Mouse (Mus musculus): ENCODE data around the gene Adk. TPM values are rescaled to one million over a fixed set of nuclear protein-coding genes. Genes with fewer than 3 reads are reported as not detected.

Gene Adk
- total RNA-seq, 2 experiments from 2014 or later: 142 to 149 TPM

- no peak for DNase-seq
Measured at GRCm38 (mm10) chr14:21275786-21276185, 223.4 kb downstream of the Adk start.

GRCm38 (mm10) chr14:21278290-21278689 lies 225.9 kb downstream of the Adk start:
- DNase-seq: no peak

GRCm38 (mm10) chr14:21278907-21279535 lies 226.6 kb downstream of the Adk start:
- DNase-seq: no peak

GRCm38 (mm10) chr14:21280451-21280850 lies 228.1 kb downstream of the Adk start:
- no peak for DNase-seq

- no peak for DNase-seq
Measured at GRCm38 (mm10) chr14:21281506-21281905, 229.1 kb downstream of the Adk start.

GRCm38 (mm10) chr14:21284116-21284515 lies 231.7 kb downstream of the Adk start:
- DNase-seq: no peak

GRCm38 (mm10) chr14:21284847-21285246 lies 232.5 kb downstream of the Adk start:
- no peak for DNase-seq

- peak; percentile 12 for DNase-seq
Measured at GRCm38 (mm10) chr14:21286274-21286673, 233.9 kb downstream of the Adk start.

- DNase-seq: no peak
Measured at GRCm38 (mm10) chr14:21287726-21288442, 235.5 kb downstream of the Adk start.

- DNase-seq: no peak
Measured at GRCm38 (mm10) chr14:21299743-21300142, 247.4 kb downstream of the Adk start.

- peak; percentile 15 for DNase-seq
Measured at GRCm38 (mm10) chr14:21304815-21305214, 252.4 kb downstream of the Adk start.

- DNase-seq: no peak
Measured at GRCm38 (mm10) chr14:21308349-21308936, 256.1 kb downstream of the Adk start.

GRCm38 (mm10) chr14:21310530-21310929 lies 258.2 kb downstream of the Adk start:
- DNase-seq: no peak

GRCm38 (mm10) chr14:21313561-21314342 lies 261.4 kb downstream of the Adk start:
- no peak for DNase-seq

GRCm38 (mm10) chr14:21314466-21314865 lies 262.1 kb downstream of the Adk start:
- DNase-seq: no peak

- no peak for DNase-seq
Measured at GRCm38 (mm10) chr14:21334826-21335225, 282.5 kb downstream of the Adk start.

- DNase-seq: no peak
Measured at GRCm38 (mm10) chr14:21335691-21336314, 283.4 kb downstream of the Adk start.

GRCm38 (mm10) chr14:21337948-21338347 lies 285.6 kb downstream of the Adk start:
- no peak for DNase-seq

- DNase-seq: no peak
Measured at GRCm38 (mm10) chr14:21341195-21341594, 288.8 kb downstream of the Adk start.

GRCm38 (mm10) chr14:21342984-21343383 lies 290.6 kb downstream of the Adk start:
- no peak for DNase-seq

GRCm38 (mm10) chr14:21344896-21345295 lies 292.5 kb downstream of the Adk start:
- no peak for DNase-seq

GRCm38 (mm10) chr14:21348611-21349260 lies 296.4 kb downstream of the Adk start:
- no peak for DNase-seq

Data from heart, postnatal 4 days (tissue).